Mouse (Mus musculus) spleen, adult 2 months (tissue): ENCODE data around the gene Stx1b.

Source experiments
- CTCF ChIP-seq: fragments of 200-500 bp; IDR thresholded peaks from 2 replicates; pipeline ENCODE4 v1.5.1; 2011; ENCODE audit warnings: mild to moderate bottlenecking, inconsistent platforms; ENCODE audit not compliant: insufficient read depth, insufficient read length, insufficient replicate concordance; ENCODE audit errors: extremely low read depth
- POLR2A ChIP-seq: fragments of 200-500 bp; IDR thresholded peaks from 2 replicates; pipeline ENCODE4 v1.6.1; 2011; ENCODE audit warnings: low read depth, low read length, inconsistent platforms

- TF ChIP-seq POLR2A (no peak), CTCF (no peak)
These were observed 25.8 kb downstream of the Stx1b start for GRCm38 (mm10) chr7:127798591-127798990.
